ENCODE assay signal across 10 mouse cellular contexts in the genomic region with DNA sequence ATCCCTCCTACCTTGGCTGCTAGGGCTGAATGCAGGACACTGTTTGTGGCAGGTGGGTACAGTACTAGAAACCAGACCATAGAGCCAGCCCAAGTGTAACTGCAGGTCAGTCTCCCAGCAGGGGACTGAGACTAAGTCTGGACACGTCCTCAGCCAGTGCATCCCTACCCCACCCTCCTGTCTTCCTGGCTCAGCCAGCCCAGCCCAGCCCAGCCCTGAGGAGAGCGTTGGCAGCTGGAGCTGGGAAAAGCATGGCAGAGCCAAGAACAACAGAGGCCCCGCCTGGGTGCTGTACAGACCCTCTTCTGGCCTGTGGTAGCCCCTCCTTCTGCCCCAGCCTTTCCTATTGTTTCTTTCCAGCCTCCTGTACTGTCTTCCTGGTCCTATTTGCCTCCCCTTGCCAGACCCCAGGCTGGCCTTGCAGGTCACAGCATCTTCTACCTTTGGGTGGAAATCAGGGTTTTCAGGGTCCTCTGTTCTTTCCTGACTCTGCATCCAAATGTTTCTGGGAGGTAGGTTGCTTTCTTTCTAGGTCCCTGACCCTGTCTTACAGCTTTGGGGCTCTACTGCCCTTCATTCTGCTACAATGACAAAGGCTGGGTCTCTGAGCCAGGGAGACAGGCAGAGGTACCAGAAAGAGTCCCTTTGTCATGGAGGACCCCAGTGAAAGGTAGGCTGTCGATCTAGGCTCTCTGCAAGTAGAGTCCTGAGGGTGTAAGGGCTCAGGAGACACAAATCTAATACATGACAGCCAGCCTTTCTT. TPM values are rescaled to one million over a fixed set of nuclear protein-coding genes. Genes with fewer than 3 reads are reported as not detected.
DNase-seq lines count a peak whose midpoint lies in the region; ATAC-seq and TF ChIP-seq lines count a peak whose summit lies in the region.
"Had no signal": no experiment of that assay in that cellular context is flagged by ENCODE, and none has a peak within 500 bp of the region (broad histone marks: within the 10 kb centered on the region; RNA-seq: fewer than 3 reads in every experiment).

No protein-coding gene starts in this region.

- WGBS in kidney, embryonic 16.5 days = 22% methylated on average over 4 of the region's 4 CpGs
- 20% methylated on average over 4 of the region's 4 CpGs for WGBS in embryonic facial prominence, embryonic 10.5 days
- 24% methylated on average over 4 of the region's 4 CpGs for WGBS in heart, embryonic 16.5 days
- 24% methylated on average over 4 of the region's 4 CpGs for WGBS in midbrain, postnatal 0 days

- no peak for TF ChIP-seq CTCF in midbrain, postnatal 0 days (IDR thresholded peaks at IDR 0.05)

- H3K4me1 ChIP-seq in kidney, embryonic 16.5 days (ENCODE audit: insufficient read depth, low read length) = peaks cover 53% of the 10 kb centered on the region
- H3K4me1 ChIP-seq in embryonic facial prominence, embryonic 10.5 days = peaks cover 61% of the 10 kb centered on the region
- peaks cover 26% of the 10 kb centered on the region for H3K4me1 ChIP-seq in heart, embryonic 16.5 days (ENCODE audit: control insufficient read depth, insufficient read depth, low read length)
- peaks cover 14% of the 10 kb centered on the region for H3K4me1 ChIP-seq in midbrain, postnatal 0 days (ENCODE audit: insufficient read depth, low read length)

- no peak overlapping the region for H3K27ac ChIP-seq in kidney, embryonic 16.5 days (ENCODE audit: low read length)
- H3K27ac ChIP-seq in embryonic facial prominence, embryonic 10.5 days (replicated peaks) = peak overlapping the region; percentile 96
- no peak overlapping the region for H3K27ac ChIP-seq in heart, embryonic 16.5 days (ENCODE audit: low read length)
- 0 out of 2 replicates have a peak overlapping the region, but pooled peaks have one; percentile 12 for H3K27ac ChIP-seq in midbrain, postnatal 0 days (ENCODE audit: low read depth, low read length)

- H3K9ac ChIP-seq in kidney, embryonic 16.5 days (replicated peaks; ENCODE audit: low read length) = 0 out of 2 replicates have a peak overlapping the region, but pooled peaks have one; percentile 1
- no peak overlapping the region for H3K9ac ChIP-seq in heart, embryonic 16.5 days (ENCODE audit: low read length)
- H3K9ac ChIP-seq in midbrain, postnatal 0 days (replicated peaks; ENCODE audit: low read length, poor library complexity, severe bottlenecking) = no peak overlapping the region

- H3K9me3 ChIP-seq in kidney, embryonic 16.5 days (ENCODE audit: low read length) = no peaks in the 10 kb centered on the region
- no peaks in the 10 kb centered on the region for H3K9me3 ChIP-seq in embryonic facial prominence, embryonic 10.5 days
- no peaks in the 10 kb centered on the region for H3K9me3 ChIP-seq in heart, embryonic 16.5 days (replicated peaks; ENCODE audit: control insufficient read depth, low read length)
- no peaks in the 10 kb centered on the region for H3K9me3 ChIP-seq in midbrain, postnatal 0 days (ENCODE audit: low read length)

- no peak for DNase-seq in kidney, postnatal 25 days
- peak; percentile 37 for DNase-seq in embryonic facial prominence, embryonic 10.5 days (ENCODE audit: low spot score)
- no peak for DNase-seq in midbrain, postnatal 0 days (ENCODE audit: low spot score)
- no peak for DNase-seq in cerebellum, postnatal 25 days
- DNase-seq in frontal cortex, postnatal 10 days (ENCODE audit: low spot score in 2 of 2) = no peak
- no peak for DNase-seq in right cerebral cortex, postnatal 25 days

- H3K36me3 ChIP-seq in kidney, embryonic 16.5 days (ENCODE audit: insufficient read depth, low read length) = peaks cover 24% of the 10 kb centered on the region
- peaks cover 45% of the 10 kb centered on the region for H3K36me3 ChIP-seq in embryonic facial prominence, embryonic 10.5 days (replicated peaks)
- peaks cover 15% of the 10 kb centered on the region for H3K36me3 ChIP-seq in heart, embryonic 16.5 days (ENCODE audit: control insufficient read depth, insufficient read depth)
- H3K36me3 ChIP-seq in midbrain, postnatal 0 days (ENCODE audit: insufficient read depth, low read length) = peaks cover 19% of the 10 kb centered on the region

- no peak overlapping the region for H3K4me3 ChIP-seq in kidney, embryonic 16.5 days (ENCODE audit: low read length)
- H3K4me3 ChIP-seq in embryonic facial prominence, embryonic 10.5 days = peak overlapping the region; percentile 78
- H3K4me3 ChIP-seq in heart, embryonic 16.5 days (ENCODE audit: low read length) = no peak overlapping the region
- H3K4me3 ChIP-seq in midbrain, postnatal 0 days (ENCODE audit: low read depth, low read length) = no peak overlapping the region

- ATAC-seq in kidney, embryonic 16.5 days (ENCODE audit: low FRiP score, low TSS enrichment) = peak; percentile 58
- ATAC-seq in heart, embryonic 16.5 days (replicated peaks; ENCODE audit: extremely low read depth, insufficient read depth, low FRiP score) = peak; percentile 62
- ATAC-seq in midbrain, postnatal 0 days (ENCODE audit: low FRiP score) = no peak
- ATAC-seq: CD4-positive, CD25-positive, alpha-beta regulatory T cell, adult 4 months had no signal

- H3K27me3 ChIP-seq in kidney, embryonic 16.5 days (ENCODE audit: insufficient read depth, low read length) = 0 out of 2 replicates have a peak, but pooled peaks cover 3% of the 10 kb centered on the region
- H3K27me3 ChIP-seq in embryonic facial prominence, embryonic 10.5 days (replicated peaks; ENCODE audit: low read depth, poor library complexity, severe bottlenecking) = no peaks in the 10 kb centered on the region
- peaks cover 41% of the 10 kb centered on the region for H3K27me3 ChIP-seq in heart, embryonic 16.5 days (ENCODE audit: control insufficient read depth, insufficient read depth, low read length)
- H3K27me3 ChIP-seq in midbrain, postnatal 0 days (ENCODE audit: insufficient read depth, low read length) = 0 out of 2 replicates have a peak, but pooled peaks cover 4% of the 10 kb centered on the region

- no peak overlapping the region for H3K4me2 ChIP-seq in kidney, embryonic 16.5 days (replicated peaks; ENCODE audit: low read depth, low read length)
- no peak overlapping the region for H3K4me2 ChIP-seq in heart, embryonic 16.5 days (ENCODE audit: low read depth, low read length)
- H3K4me2 ChIP-seq in midbrain, postnatal 0 days (ENCODE audit: low read depth, low read length, poor library complexity, severe bottlenecking) = no peak overlapping the region

RNA-seq across cellular contexts. Expression of gene Crabp2, which starts 3.4 kb away (rescaled TPM):
- 62.0 and 67.8 TPM in 2 replicates for polyA plus RNA-seq in kidney, embryonic 16.5 days (2015; fragmentation: Nextera tagmentation; extraction: Ambion mirVana)
- 686 and 800 TPM in 2 replicates for polyA plus RNA-seq in embryonic facial prominence, embryonic 10.5 days (2016; fragmentation: Nextera tagmentation; extraction: Ambion mirVana)
- 7.8 and 10.1 TPM in 2 replicates for polyA plus RNA-seq in heart, embryonic 16.5 days (2015; fragmentation: Nextera tagmentation; extraction: Ambion mirVana)
- total RNA-seq in midbrain, postnatal 0 days (2014; rRNA removed) = 19.2 and 27.1 TPM in 2 replicates
- 49.0 and 50.8 TPM in 2 replicates for polyA plus RNA-seq in midbrain, postnatal 0 days (2015; fragmentation: Nextera tagmentation; extraction: Ambion mirVana)
- total RNA-seq: heart, adult 18-20 months had no signal
- polyA plus RNA-seq: CD4-positive, CD25-positive, alpha-beta regulatory T cell, adult 4 months had no signal

RNA-seq across cellular contexts. Expression of gene Rrnad1, which starts 14.5 kb away (rescaled TPM):
- polyA plus RNA-seq in kidney, embryonic 16.5 days (2015; fragmentation: Nextera tagmentation; extraction: Ambion mirVana) = 19.9 and 22.7 TPM in 2 replicates
- 20.6 and 21.5 TPM in 2 replicates for polyA plus RNA-seq in embryonic facial prominence, embryonic 10.5 days (2016; fragmentation: Nextera tagmentation; extraction: Ambion mirVana)
- polyA plus RNA-seq in heart, embryonic 16.5 days (2015; fragmentation: Nextera tagmentation; extraction: Ambion mirVana) = 14.0 and 15.1 TPM in 2 replicates
- 27.8 and 28.2 TPM in 2 replicates for total RNA-seq in midbrain, postnatal 0 days (2014; rRNA removed)
- polyA plus RNA-seq in midbrain, postnatal 0 days (2015; fragmentation: Nextera tagmentation; extraction: Ambion mirVana) = 17.6 and 19.1 TPM in 2 replicates

RNA-seq across cellular contexts. Expression of gene Isg20l2, which starts 14.9 kb away (rescaled TPM):
- 60.2 and 68.7 TPM in 2 replicates for polyA plus RNA-seq in kidney, embryonic 16.5 days (2015; fragmentation: Nextera tagmentation; extraction: Ambion mirVana)
- 78.0 and 81.3 TPM in 2 replicates for polyA plus RNA-seq in embryonic facial prominence, embryonic 10.5 days (2016; fragmentation: Nextera tagmentation; extraction: Ambion mirVana)
- polyA plus RNA-seq in heart, embryonic 16.5 days (2015; fragmentation: Nextera tagmentation; extraction: Ambion mirVana) = 29.2 and 29.4 TPM in 2 replicates
- total RNA-seq in midbrain, postnatal 0 days (2014; rRNA removed) = 20.5 and 21.0 TPM in 2 replicates
- 13.6 and 14.7 TPM in 2 replicates for polyA plus RNA-seq in midbrain, postnatal 0 days (2015; fragmentation: Nextera tagmentation; extraction: Ambion mirVana)

RNA-seq across cellular contexts. Expression of gene Mrpl24, which starts 25.7 kb away (rescaled TPM):
- polyA plus RNA-seq in kidney, embryonic 16.5 days (2015; fragmentation: Nextera tagmentation; extraction: Ambion mirVana) = 76.1 and 80.1 TPM in 2 replicates
- polyA plus RNA-seq in embryonic facial prominence, embryonic 10.5 days (2016; fragmentation: Nextera tagmentation; extraction: Ambion mirVana) = 78.4 and 79.3 TPM in 2 replicates
- polyA plus RNA-seq in heart, embryonic 16.5 days (2015; fragmentation: Nextera tagmentation; extraction: Ambion mirVana) = 66.1 and 68.4 TPM in 2 replicates
- total RNA-seq in midbrain, postnatal 0 days (2014; rRNA removed) = 41.3 and 41.7 TPM in 2 replicates
- polyA plus RNA-seq in midbrain, postnatal 0 days (2015; fragmentation: Nextera tagmentation; extraction: Ambion mirVana) = 37.2 and 39.7 TPM in 2 replicates

RNA-seq across cellular contexts. Expression of gene Nes, which starts 25.9 kb away (rescaled TPM):
- polyA plus RNA-seq in kidney, embryonic 16.5 days (2015; fragmentation: Nextera tagmentation; extraction: Ambion mirVana) = 25.7 and 26.6 TPM in 2 replicates
- polyA plus RNA-seq in embryonic facial prominence, embryonic 10.5 days (2016; fragmentation: Nextera tagmentation; extraction: Ambion mirVana) = 35.3 and 46.2 TPM in 2 replicates
- polyA plus RNA-seq in heart, embryonic 16.5 days (2015; fragmentation: Nextera tagmentation; extraction: Ambion mirVana) = 9.5 and 13.4 TPM in 2 replicates
- 22.4 and 37.1 TPM in 2 replicates for total RNA-seq in midbrain, postnatal 0 days (2014; rRNA removed)
- polyA plus RNA-seq in midbrain, postnatal 0 days (2015; fragmentation: Nextera tagmentation; extraction: Ambion mirVana) = 8.2 and 8.8 TPM in 2 replicates
- polyA plus RNA-seq: CD4-positive, CD25-positive, alpha-beta regulatory T cell, adult 4 months had no signal

Comparison
In these comparisons a context has a peak if more than half of its experiments do, and no peak if none do; other contexts are left out.
1. H3K27ac ChIP-seq: peak in embryonic facial prominence, embryonic 10.5 days (single experiment) and midbrain, postnatal 0 days (single experiment); none in kidney, embryonic 16.5 days (single experiment) and heart, embryonic 16.5 days (single experiment).